Mouse (Mus musculus) liver, adult 2 months (tissue): ENCODE data around the gene Blvra.

Experiments
- CTCF ChIP-seq: fragments of 200-500 bp; IDR thresholded peaks from 2 replicates; pipeline ENCODE4 v1.5.1; 2011; ENCODE audit warnings: low read depth, low read length, control low read depth
- POLR2A ChIP-seq: fragments of 200-500 bp; IDR thresholded peaks from 2 replicates; pipeline ENCODE4 v1.6.1; 2011; ENCODE audit warnings: low read length, control low read depth; ENCODE audit not compliant: insufficient read depth; ENCODE audit errors: extremely low read depth

DNA sequence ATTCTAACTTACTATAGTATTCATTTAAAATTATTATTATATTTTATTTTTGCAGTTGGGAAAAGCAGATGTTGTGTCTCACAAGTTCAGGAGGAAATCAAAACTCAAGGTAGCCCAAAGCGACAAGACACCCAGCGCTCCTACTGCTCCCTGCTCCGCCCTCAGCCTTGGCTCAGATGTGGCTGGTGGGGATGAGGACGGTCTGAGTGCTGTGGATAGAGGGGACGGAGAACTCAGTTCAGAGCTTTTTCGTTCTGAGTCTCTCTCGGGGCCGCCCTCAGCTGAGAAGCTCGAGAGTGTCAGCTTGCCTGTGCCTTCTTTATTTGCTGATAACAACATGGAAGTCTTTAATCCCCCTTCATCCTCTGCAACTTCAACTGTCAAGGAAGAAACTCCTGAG is 9.0 kb upstream of the Blvra start:
- TF ChIP-seq POLR2A (no peak), CTCF (no peak)
